Mouse (Mus musculus): Measurements from ENCODE around the gene Copz1. TPM values are rescaled to one million over a fixed set of nuclear protein-coding genes. Genes with fewer than 3 reads are reported as not detected.
A peak's percentile ranks its signal among the peaks of the same experiment; 100 is the strongest.

The Copz1 gene
- total and polyA plus RNA-seq, 3 experiments = 80.0 to 271 (median 148) TPM

- DNase-seq (ENCODE audit: extremely low read depth) = peak; percentile 68
- Histone ChIP-seq H3K9ac (ENCODE audit: insufficient read depth, low read depth) (peak overlapping the region; percentile 31; the same call in 1 of the 2 replicates), H3K27ac (ENCODE audit: insufficient read depth, low read depth) (peak overlapping the region; percentile 25), H3K4me3 (replicated peaks in 1 of 3; ENCODE audit: low read depth in 2 of 3, low read length in 2 of 3, poor library complexity in 1 of 3) (peak overlapping the region; percentile 21 to 59 (median 39)), H3K4me1 (ENCODE audit: control insufficient read depth in 1 of 2, insufficient read depth in 2 of 2) (peaks cover 15 to 69% of the 10 kb centered on the region in 2 experiments), H3K79me2 (replicated peaks; ENCODE audit: control insufficient read depth, extremely low read depth, insufficient read depth, poor library complexity, severe bottlenecking) (no peaks in the 10 kb centered on the region), H3K4me2 (ENCODE audit: insufficient read depth, low read depth, poor library complexity, severe bottlenecking) (peak overlapping the region; percentile 64), H3K27me3 (replicated peaks) (no peaks in the 10 kb centered on the region), H3K9me3 (replicated peaks; ENCODE audit: low read length) (no peaks in the 10 kb centered on the region), H3K36me3 (replicated peaks in 1 of 2; ENCODE audit: control insufficient read depth in 1 of 2, insufficient read depth in 1 of 2, low read length in 1 of 2) (peaks cover 0 to 10% of the 10 kb centered on the region in 2 experiments)
- no peak; the same call in 1 of the 2 replicates for TF ChIP-seq IRF4 (IDR thresholded peaks at IDR 0.05; ENCODE audit: low read depth, low read length)
- no peak for TF ChIP-seq MAX (IDR thresholded peaks at IDR 0.05; ENCODE audit: low read length)
- TF ChIP-seq MYC (IDR thresholded peaks at IDR 0.05; ENCODE audit: low read depth, low read length) = no peak
- no peak for TF ChIP-seq ZKSCAN1 (IDR thresholded peaks at IDR 0.05; ENCODE audit: borderline replicate concordance, low read depth, low read length)
- dilution Hi-C loops (cut with MboI; ENCODE audit: extremely low pct_ligation_motif_present, extremely low pct_unique_long_range_greater_than_20kb, low sequenced_read_pairs) (no loop called here), in situ Hi-C loops (cut with MboI; ENCODE audit: low pct_ligation_motif_present, low pct_unique_long_range_greater_than_20kb, low sequenced_read_pairs) (no loop called here)
Measured at GRCm38 (mm10) chr15:103333081-103333615, 60.6 kb downstream of the Copz1 start.

- Histone ChIP-seq H3K27me3 (replicated peaks) (no peaks in the 10 kb centered on the region), H3K9me3 (replicated peaks; ENCODE audit: low read length) (no peaks in the 10 kb centered on the region), H3K4me3 (replicated peaks in 1 of 3; ENCODE audit: low read depth in 2 of 3, low read length in 2 of 3, poor library complexity in 1 of 3) (peak overlapping the region in 2 of 3 experiments; percentile 39 to 59), H3K4me2 (ENCODE audit: insufficient read depth, low read depth, poor library complexity, severe bottlenecking) (peak overlapping the region; percentile 64), H3K9ac (ENCODE audit: insufficient read depth, low read depth) (peak overlapping the region; percentile 31; the same call in 1 of the 2 replicates), H3K4me1 (ENCODE audit: control insufficient read depth in 1 of 2, insufficient read depth in 2 of 2) (peaks cover 18 to 74% of the 10 kb centered on the region in 2 experiments), H3K27ac (ENCODE audit: insufficient read depth, low read depth) (peak overlapping the region; percentile 25; the same call in 1 of the 2 replicates), H3K36me3 (replicated peaks in 1 of 2; ENCODE audit: control insufficient read depth in 1 of 2, insufficient read depth in 1 of 2, low read length in 1 of 2) (peaks cover 0 to 9% of the 10 kb centered on the region in 2 experiments), H3K79me2 (replicated peaks; ENCODE audit: control insufficient read depth, extremely low read depth, insufficient read depth, poor library complexity, severe bottlenecking) (no peaks in the 10 kb centered on the region)
- dilution Hi-C loops (cut with MboI; ENCODE audit: extremely low pct_ligation_motif_present, extremely low pct_unique_long_range_greater_than_20kb, low sequenced_read_pairs) (no loop called here), in situ Hi-C loops (cut with MboI; ENCODE audit: low pct_ligation_motif_present, low pct_unique_long_range_greater_than_20kb, low sequenced_read_pairs) (no loop called here)
- peak; percentile 78 for DNase-seq (ENCODE audit: extremely low read depth)
- TF ChIP-seq RCOR1 (conservative IDR thresholded peaks at IDR 0.05; ENCODE audit: low read depth, low read length) (no peak), UBTF (IDR thresholded peaks at IDR 0.05; ENCODE audit: low read depth, low read length) (no peak), RAD21 (IDR thresholded peaks at IDR 0.05; ENCODE audit: low read depth, low read length) (no peak), ZKSCAN1 (IDR thresholded peaks at IDR 0.05; ENCODE audit: borderline replicate concordance, low read depth, low read length) (no peak), IRF4 (IDR thresholded peaks at IDR 0.05; ENCODE audit: low read depth, low read length) (peak; percentile 84; the same call in 1 of the 2 replicates), JUND (conservative IDR thresholded peaks at IDR 0.05; ENCODE audit: low read depth, low read length) (no peak), SMC3 (IDR thresholded peaks at IDR 0.05; ENCODE audit: low read depth, low read length) (no peak), PAX5 (IDR thresholded peaks at IDR 0.05; ENCODE audit: low read length) (no peak), USF1 (IDR thresholded peaks at IDR 0.05; ENCODE audit: low read depth, low read length) (no peak; the same call in 1 of the 2 replicates), EP300 (IDR thresholded peaks at IDR 0.05; ENCODE audit: low read length) (peak; percentile 84), ZMIZ1 (IDR thresholded peaks at IDR 0.05; ENCODE audit: low read depth, low read length) (no peak), TCF12 (IDR thresholded peaks at IDR 0.05; ENCODE audit: low read depth, low read length) (no peak), NELFE (IDR thresholded peaks at IDR 0.05; ENCODE audit: low read depth, low read length) (peak; percentile 2; the same call in 1 of the 2 replicates), JUN (IDR thresholded peaks at IDR 0.05; ENCODE audit: insufficient read depth, low read depth, low read length) (no peak), KAT2A (IDR thresholded peaks at IDR 0.05; ENCODE audit: insufficient replicate concordance, low read length) (no peak), USF2 (conservative IDR thresholded peaks at IDR 0.05; ENCODE audit: low read depth, low read length) (no peak), TBP (conservative IDR thresholded peaks at IDR 0.05; ENCODE audit: low read depth, low read length) (no peak), POLR2A (IDR thresholded peaks at IDR 0.05; ENCODE audit: low read depth, low read length) (no peak), GABPA (IDR thresholded peaks at IDR 0.05; ENCODE audit: insufficient replicate concordance, low read depth, low read length) (no peak), NRF1 (IDR thresholded peaks at IDR 0.05; ENCODE audit: low read depth, low read length) (no peak), E2F4 (IDR thresholded peaks at IDR 0.05; ENCODE audit: insufficient replicate concordance, low read depth, low read length) (no peak), MXI1 (IDR thresholded peaks at IDR 0.05; ENCODE audit: low read depth, low read length) (no peak), MYC (IDR thresholded peaks at IDR 0.05; ENCODE audit: low read depth, low read length) (0 out of 2 replicates have a peak, but pooled peaks have one; percentile 46), MAX (IDR thresholded peaks at IDR 0.05; ENCODE audit: low read length) (0 out of 2 replicates have a peak, but pooled peaks have one; percentile 46), ZNF384 (IDR thresholded peaks at IDR 0.05; ENCODE audit: low read depth, low read length) (no peak), BHLHE40 (IDR thresholded peaks at IDR 0.05; ENCODE audit: low read depth, low read length) (peak; percentile 72), MAFK (IDR thresholded peaks at IDR 0.05; ENCODE audit: insufficient replicate concordance, low read length) (no peak), POLR2AphosphoS2 (IDR thresholded peaks at IDR 0.05; ENCODE audit: low read depth, low read length) (no peak), CHD2 (IDR thresholded peaks at IDR 0.05; ENCODE audit: low read length) (no peak), ZC3H11A (IDR thresholded peaks at IDR 0.05; ENCODE audit: low read depth, low read length) (no peak), ELF1 (IDR thresholded peaks at IDR 0.05; ENCODE audit: low read depth, low read length) (no peak), SIN3A (IDR thresholded peaks at IDR 0.05; ENCODE audit: low read length) (peak; percentile 52; the same call in 1 of the 2 replicates)
Measured at GRCm38 (mm10) chr15:103333738-103334137, 61.2 kb downstream of the Copz1 start.
